Mouse (Mus musculus): Measurements from ENCODE around the gene Syt2.
A peak's percentile ranks its signal among the peaks of the same experiment; 100 is the strongest.

The Syt2 gene

GRCm38 (mm10) chr1:134651268-134651850 is 4.9 kb downstream of the Syt2 start:
- DNase-seq (ENCODE audit: low spot score) = no peak

GRCm38 (mm10) chr1:134651851-134652398 is 5.4 kb downstream of the Syt2 start:
- no peak for DNase-seq (ENCODE audit: low spot score)

DNA sequence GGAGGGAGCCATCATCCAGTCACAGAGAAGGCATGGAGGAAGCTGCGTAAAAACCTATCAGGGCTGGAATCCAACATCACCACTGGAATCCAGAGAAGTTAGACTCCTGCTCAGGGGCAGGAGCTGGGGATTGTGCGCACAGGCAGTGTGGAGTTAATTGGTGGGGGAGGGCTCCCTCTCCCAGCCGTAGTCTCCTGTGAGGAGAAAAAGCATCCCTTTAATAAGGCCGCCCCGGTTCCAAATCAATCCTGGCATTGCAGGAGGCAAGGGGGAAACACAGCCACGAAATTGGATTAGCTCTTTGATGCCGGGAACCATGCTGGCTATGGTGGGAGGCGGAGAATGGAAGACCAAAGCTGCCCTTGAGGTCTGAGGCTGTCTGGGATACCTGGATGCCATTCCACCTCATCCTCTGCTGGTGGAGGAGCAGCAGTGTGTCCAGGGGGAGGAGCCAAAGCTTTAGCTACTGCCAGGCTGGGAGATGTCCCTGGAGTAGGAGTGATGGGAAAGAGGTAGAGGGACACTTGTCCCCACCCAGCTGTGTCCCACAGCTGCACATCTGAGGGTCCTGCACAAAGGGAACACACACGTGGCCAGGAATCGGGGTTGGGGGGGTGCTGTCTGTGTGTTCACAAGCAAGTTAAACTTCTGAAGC is 7.3 kb downstream of the Syt2 start:
- no peak for DNase-seq (ENCODE audit: low spot score)

DNA sequence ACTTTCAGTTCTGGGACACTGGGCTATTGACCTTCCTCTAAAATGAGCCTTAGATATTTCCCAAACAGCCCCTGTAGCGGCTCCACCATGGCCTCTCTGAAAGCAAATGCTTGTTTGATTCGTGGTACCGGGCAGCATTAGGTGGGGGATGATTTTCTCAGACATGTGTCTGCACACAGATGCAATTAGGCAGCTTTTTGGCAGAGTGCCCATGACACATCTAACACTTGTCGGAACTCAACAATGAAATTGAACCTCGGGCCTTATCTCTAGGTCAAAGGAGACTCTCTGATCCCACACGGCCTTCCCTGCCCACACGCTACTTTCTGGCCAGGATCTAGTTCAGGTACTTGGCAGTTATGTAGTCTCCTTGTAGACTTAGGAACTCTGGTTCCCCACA is 12.4 kb downstream of the Syt2 start:
- DNase-seq (ENCODE audit: low spot score) = no peak

DNA sequence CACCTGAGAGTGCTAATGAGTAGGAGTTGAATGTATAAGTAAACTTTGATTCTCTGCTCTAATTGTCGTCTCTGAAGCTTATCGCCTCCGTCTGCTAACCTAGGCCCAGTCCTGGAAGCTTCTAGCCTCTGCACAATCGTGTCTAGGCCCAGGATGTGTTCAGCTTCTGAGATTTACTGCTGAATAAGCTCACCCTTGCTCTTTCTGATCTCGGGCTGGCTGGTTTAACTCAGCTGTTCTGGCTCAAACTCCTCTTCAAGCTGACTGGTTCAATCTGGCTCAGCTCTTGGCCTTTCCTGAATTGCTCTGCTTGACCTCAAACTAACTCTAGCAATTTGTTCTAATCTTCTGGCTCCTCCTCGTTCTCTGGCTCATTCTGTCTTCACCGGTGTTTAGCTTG is 13.7 kb downstream of the Syt2 start:
- no peak for DNase-seq (ENCODE audit: low spot score)

GRCm38 (mm10) chr1:134671234-134672070 is 25.0 kb downstream of the Syt2 start:
- DNase-seq (ENCODE audit: low spot score) = no peak

GRCm38 (mm10) chr1:134674312-134674711 is 27.8 kb downstream of the Syt2 start:
- no peak for DNase-seq (ENCODE audit: low spot score)

DNA sequence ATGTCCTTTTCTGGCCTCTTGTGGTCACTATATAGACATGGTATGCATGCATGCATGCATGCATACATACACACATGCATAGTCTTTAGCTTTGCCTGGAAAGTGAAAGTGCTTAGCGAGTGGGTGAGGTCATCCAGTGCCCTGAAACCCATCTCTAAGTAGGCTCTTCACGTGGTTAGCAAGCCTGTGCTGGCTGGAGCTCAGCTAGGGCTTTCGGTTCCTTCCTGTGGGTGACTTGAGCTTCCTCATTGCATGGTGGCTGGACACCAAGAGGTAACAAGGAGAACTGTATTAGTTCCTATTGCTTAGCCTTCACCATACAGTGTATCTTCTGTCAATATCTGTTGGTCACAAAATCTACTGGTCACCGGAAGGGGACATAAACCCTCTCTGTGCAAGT is 33.0 kb downstream of the Syt2 start:
- no peak for DNase-seq (ENCODE audit: low spot score)

DNA sequence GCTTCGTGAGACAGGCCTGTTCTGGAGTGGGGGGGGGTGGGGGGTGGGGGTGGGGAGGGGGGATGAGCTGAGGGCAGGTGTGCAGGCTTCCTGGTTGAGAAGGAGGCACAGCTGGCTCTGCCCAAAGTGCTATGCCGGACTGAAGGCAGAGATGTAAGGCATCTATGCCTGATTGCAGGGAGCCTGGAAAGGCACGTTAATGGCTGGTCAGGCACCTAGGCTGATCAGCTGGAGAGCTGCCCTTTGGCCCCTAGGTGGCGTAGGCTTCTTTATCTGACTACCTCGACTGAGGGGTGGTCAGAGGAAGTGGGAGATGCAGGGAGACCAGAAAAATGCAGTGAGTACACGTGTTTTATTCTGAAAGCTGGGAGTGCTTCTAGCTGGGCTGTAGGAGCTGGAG is 34.1 kb downstream of the Syt2 start:
- DNase-seq (ENCODE audit: low spot score) = peak; percentile 71

DNA sequence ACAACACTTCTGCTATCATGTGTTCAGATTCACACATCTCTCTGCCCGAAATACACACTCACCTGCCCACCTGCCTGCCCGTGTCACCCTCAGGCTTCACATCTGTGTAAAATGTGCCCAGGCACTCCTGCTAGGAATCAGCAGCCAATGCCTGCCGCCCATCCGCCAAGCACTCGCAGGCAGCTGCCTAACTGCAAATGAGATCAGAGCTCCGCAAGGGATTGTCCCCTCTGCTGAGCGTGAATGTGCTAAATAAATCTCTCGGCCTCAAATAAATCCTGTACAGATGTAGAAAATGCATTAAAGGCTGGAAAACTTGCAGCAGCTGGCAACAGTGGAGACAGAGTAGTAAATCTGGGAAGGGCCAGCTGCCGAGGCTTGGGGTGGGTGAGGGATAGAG is 36.0 kb downstream of the Syt2 start:
- DNase-seq (ENCODE audit: low spot score) = no peak

DNA sequence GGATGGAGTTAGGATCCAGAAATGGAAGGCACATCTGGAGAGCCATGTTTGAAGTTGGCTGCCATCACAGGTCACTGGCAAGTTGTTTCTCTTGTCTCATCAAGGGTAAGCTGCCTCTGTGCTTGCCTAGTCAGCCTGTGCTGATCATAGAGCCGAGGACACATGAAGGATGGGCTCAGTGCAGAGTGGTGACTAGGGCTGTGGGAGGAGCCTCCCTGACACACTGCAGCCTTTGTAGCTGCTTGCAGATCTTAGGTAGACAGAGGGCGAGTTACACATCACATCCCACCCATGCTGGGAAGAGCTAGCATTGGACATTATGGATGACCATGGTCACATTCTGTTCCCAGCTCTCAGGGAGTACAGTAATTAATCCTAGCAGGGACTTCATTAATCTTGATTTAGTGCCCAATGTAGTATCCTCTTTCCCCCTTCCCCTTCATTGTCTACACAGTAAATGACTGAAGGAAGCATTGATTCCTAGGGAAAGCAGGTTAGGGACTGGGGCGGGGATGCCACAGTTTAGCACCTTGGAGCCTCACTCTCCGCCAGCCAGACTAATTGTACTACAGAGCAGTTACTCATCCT is 40.5 kb downstream of the Syt2 start:
- DNase-seq (ENCODE audit: low spot score) = no peak

DNA sequence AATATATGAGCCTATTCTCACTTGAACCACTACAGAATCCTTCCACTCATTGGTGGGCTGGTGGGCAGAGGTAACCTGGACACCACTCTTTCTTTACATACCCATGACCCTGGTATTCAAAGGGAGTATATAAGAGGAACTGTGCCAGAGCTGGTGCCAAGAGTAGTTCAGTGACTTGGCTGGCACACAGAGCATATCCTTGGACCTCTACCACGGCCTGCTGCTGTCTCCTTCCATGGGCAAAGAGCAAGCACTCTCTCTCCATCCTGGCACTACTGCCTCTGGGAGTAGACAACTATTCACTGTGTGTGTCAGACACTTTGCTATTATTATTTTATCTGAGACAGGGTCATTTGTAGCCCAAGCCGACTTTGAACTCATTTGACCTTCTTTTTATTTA is 49.8 kb downstream of the Syt2 start:
- DNase-seq (ENCODE audit: low spot score) = no peak

DNA sequence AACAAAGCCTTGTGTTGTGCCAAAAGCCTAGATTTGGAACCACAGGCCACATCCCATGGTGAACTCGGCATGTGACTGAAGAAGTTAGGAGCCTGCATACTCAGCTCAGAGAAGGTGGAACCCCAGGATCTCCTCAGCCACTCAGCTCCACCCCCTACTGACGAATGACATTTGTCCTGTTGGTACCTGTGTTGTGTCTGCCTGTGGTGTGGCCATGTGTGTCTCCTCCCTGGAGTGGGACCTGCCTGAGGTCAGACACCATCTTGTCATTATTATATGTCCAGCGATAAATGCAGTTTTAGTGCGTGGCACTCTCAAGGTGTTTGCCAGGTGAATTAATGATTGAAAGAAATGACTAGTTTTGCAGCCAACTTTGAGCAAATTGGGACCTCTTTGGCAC is 50.6 kb downstream of the Syt2 start:
- no peak for DNase-seq (ENCODE audit: low spot score)

- DNase-seq (ENCODE audit: low spot score) = no peak
These were observed 51.2 kb downstream of the Syt2 start for GRCm38 (mm10) chr1:134697522-134698250.

DNA sequence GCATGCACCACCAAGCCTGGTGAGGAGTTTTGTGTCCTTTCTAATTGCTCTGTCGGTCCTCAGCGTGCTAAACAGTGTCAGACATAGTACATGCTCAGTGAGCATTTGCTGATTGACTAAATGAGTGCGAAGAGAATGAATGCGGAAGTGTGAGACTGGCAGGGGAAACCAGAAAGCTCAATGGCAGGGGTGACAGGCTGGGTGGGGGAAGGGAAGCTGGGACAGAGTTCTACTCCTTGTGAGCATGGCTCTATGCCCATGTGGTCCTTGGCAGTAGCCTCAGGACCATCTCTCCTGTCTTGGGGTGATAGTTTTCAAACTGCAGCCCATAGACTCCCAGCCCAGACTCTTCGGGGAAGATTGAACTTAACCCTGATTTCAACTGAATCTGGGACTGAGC is 52.0 kb downstream of the Syt2 start:
- DNase-seq (ENCODE audit: low spot score) = no peak

- DNase-seq (ENCODE audit: low spot score) = no peak
These were observed 52.9 kb downstream of the Syt2 start for GRCm38 (mm10) chr1:134699390-134699789.

DNA sequence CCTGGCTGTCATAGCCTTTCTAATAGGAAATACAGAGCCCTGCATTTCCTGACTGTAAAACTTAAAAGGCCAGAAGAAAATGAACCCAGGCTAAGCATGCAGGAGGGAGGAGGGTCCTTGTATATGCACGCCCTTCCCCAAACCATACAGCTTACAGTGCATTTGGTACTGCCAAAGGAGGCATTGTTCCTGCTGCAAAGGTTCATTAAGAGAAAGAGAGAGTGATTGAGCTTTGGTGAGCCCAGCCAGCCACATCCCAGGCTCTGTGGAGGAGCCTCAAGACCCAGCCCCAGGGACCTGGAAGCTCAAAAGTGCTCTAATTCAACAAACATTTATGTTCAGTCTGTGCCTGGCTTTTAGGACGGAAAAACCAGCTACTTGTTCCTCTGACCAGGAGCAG is 53.7 kb downstream of the Syt2 start:
- no peak for DNase-seq (ENCODE audit: low spot score)

- DNase-seq (ENCODE audit: low spot score) = no peak
These were observed 54.2 kb downstream of the Syt2 start for GRCm38 (mm10) chr1:134700634-134701033.

DNA sequence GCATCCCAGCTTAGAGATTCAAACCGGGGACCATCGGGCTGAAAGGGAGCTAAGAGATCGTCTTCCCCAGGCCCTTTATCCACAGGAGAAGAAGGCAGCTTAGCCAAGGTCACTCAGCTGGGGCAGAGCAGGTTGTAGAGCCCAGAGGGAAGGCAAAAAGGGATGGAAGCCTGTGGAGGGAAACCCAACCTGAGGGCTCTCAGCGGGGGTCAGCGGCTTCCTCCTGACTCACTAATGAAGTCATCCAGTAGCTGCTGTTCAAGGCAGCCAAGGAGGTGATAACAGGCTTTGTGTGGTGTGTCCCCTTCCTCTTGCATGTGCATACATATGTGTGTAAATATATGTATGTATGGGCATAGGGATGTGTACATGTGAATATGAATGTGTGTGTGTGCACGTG is 54.7 kb downstream of the Syt2 start:
- no peak for DNase-seq (ENCODE audit: low spot score)

DNA sequence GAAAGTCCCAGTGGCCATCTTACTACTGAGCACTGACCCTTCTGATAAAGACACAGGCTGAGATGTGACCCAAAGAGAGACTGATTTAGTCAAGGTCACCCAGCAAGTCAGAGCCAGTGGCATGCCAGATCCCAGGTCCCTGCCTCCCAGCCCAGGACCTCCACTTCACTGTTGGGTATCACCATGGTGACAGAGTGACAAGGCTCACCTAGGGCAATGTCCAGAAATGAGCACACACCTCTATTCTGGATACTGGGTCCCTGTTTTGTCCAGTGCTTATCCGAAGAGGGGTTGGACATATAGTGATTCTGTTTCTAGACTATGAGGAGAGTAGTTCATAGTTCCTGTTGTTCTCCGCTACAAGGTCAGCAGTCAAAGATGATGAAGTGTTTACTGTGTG is 56.8 kb downstream of the Syt2 start:
- no peak for DNase-seq (ENCODE audit: low spot score)

DNA sequence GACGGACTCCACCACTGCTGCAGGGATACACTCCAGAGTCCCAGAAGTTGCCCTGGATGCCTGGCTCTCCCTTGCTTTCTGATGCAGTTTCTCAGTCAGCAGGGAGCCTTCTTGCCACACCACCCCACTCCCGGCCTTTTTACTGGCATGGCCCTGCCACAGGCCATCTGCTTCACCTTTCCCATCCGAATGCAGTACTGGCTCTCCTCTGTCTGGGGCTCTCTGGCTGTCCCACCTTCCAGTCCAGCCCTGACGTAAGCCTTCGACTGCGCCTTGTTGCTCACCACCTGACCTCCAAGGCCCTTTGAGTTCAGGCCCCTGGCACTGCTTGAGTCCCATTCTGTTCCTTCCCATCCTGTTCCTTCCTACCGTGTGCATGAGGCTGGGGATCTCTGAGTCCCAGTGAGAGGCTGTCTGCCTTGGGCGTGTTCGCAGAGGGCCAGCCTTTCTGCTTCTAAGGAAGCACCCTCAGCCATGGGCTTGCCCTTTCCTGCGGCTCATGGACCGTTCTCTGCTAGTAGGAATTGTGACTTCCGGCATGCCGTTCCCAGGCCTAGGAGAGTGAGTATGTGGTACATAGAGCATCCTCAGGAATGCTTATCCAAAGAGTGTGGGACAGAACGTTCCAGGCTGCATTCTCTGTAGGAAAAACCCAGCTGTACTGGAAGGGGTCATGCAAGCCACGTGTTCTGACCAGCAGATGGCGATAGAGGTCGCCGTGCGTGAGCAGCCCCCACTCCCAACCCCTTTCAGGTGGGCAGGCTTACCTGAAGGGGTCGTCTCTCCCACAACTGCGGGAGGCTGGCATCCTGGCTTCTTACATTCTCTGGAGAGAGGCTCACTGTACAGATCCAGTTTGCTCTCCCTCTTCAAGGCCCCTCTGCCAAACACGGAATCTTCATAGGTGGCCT is 58.2 kb downstream of the Syt2 start:
- peak; percentile 70 for DNase-seq (ENCODE audit: low spot score)
